Mouse (Mus musculus) MEL (cell line): ENCODE data around the gene Clec4f.

Source experiments
- CTCF ChIP-seq, 3 experiments: IDR thresholded peaks in 2 of 3; conservative IDR thresholded peaks in 1 of 3; 2 replicates each; pipeline ENCODE4 v1.5.1; 2011 to 2012; ENCODE audit warnings: low read length in 3 of 3, low read depth in 2 of 3, mild to moderate bottlenecking in 2 of 3, improper control_type of control experiment in 1 of 3, inconsistent platforms in 1 of 3, mixed read lengths in 1 of 3, moderate library complexity in 1 of 3; ENCODE audit not compliant: control insufficient read depth in 1 of 3, insufficient read depth in 1 of 3, poor library complexity in 1 of 3, severe bottlenecking in 1 of 3
- POLR2A ChIP-seq, 2 experiments: IDR thresholded peaks; 2 replicates each; pipeline ENCODE4 v1.6.1; 2011 to 2012; ENCODE audit warnings: low read length in 2 of 2, mild to moderate bottlenecking in 2 of 2, control low read depth in 1 of 2, improper control_type of control experiment in 1 of 2, low read depth in 1 of 2, moderate library complexity in 1 of 2; ENCODE audit not compliant: control insufficient read depth in 1 of 2, insufficient read depth in 1 of 2, poor library complexity in 1 of 2

- TF ChIP-seq POLR2A (IDR thresholded peaks at IDR 0.05; ENCODE audit: control insufficient read depth in 1 of 2, insufficient read depth in 1 of 2, low read depth in 1 of 2, low read length in 2 of 2, poor library complexity in 1 of 2) (no peak), CTCF (IDR thresholded peaks at IDR 0.05 in 2 of 3, conservative IDR thresholded peaks at IDR 0.05 in 1 of 3; ENCODE audit: control insufficient read depth in 1 of 3, insufficient read depth in 1 of 3, low read depth in 2 of 3, low read length in 3 of 3, poor library complexity in 1 of 3, severe bottlenecking in 1 of 3) (peak; percentile 78 to 91 (median 87))
Observed at GRCm38 (mm10) chr6:83690277-83690676, 34.3 kb upstream of the Clec4f start.
